Mouse (Mus musculus) embryonic stem cell, embryonic (primary cell): ENCODE results near the gene Ttbk1.

ENCODE experiments used
- CTCF ChIA-PET, 4 experiments: fragments of 300-600 bp in 2 of 4; fragments of 350-600 bp in 2 of 4; sonication (Branson Sonifier 250); formaldehyde crosslinking; loops; one replicate each; lab custom pipeline; 2022; ENCODE audit warnings: inconsistent platforms in 2 of 4; lab: Charles Lee
- POLR2A ChIA-PET, 4 experiments: fragments of 300-600 bp in 2 of 4; fragments of 350-600 bp in 2 of 4; sonication (Branson Sonifier 250); formaldehyde crosslinking; loops; one replicate each; lab custom pipeline; 2022; ENCODE audit warnings: antibody characterized with exemption in 4 of 4, inconsistent platforms in 1 of 4; lab: Charles Lee

The Ttbk1 gene

DNA sequence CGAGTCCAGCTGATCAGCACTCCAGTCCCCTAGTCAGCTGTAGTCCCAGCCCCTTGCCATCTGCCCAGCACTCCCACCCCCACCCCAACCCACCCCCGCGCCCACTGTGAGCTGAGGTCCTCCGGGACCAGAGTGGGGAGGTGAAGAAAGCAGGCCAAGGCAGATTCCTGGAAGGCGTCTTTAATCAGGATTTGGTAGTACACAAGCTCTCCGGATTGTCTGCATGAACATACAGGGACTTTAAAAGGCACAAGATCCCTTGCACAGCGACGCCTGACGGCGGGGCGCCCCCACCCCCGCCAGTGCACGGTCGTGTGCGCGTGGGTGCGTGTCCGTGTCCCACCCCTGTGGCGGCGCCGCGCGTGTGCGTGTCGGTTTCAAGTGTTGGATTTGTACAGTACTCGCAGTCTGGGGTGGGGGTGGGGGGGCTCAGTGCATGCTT is 33.5 kb downstream of the Ttbk1 start:
- ChIA-PET CTCF (interaction anchor here (0.6 to 1.4 kb wide), 13 partner anchors 9 to 176 kb away, joined by 3 to 6 read pairs (median 3); partner anchors contain the start of genes Crip3 (in 1 of the 4) and Ptk7 (in 1 of the 4)), POLR2A (interaction anchor here (0.5 to 4.2 kb wide), 18 partner anchors 10 to 718 kb away, joined by 3 to 17 read pairs (median 3); partner anchors contain the start of genes 2310039H08Rik (in 1 of the 4), Crip3 (in 1 of the 4), Dnph1 (in 1 of the 4) and Ppp2r5d (in 1 of the 4))

DNA sequence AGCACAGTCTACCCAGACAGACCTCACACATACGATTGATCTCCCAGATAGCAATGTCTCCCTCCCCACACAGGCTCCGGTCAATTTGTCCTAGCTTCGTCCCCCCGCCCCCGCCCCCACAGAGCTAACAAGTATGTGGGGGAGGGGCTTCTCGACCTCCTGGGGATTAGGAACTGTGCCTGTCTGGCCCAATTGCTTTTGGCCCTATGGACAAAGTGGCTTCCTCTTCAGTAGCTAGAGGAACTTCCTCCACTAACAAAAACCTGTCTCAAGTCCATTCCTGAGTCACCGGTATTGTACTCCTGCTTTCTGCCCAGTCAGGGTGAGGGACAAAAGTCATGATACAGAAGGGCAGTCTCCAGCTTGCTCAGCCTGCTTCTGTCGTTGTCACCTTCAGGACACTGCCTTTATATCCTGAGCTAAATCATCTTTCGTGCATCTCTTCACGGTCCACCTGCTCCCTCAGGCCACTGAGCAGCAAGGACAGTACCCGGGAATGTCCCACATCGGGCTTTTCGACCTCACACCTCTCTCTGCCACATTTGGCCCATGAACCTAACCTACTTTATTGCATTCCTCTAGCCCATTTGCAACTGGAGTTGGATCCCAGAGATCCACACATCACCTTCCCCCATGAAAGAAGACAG is 34.0 kb downstream of the Ttbk1 start:
- CTCF ChIA-PET: interaction anchor here (0.6 to 1.4 kb wide), 11 partner anchors 8 to 1066 kb away, joined by 3 to 5 read pairs (median 3); partner anchors contain the start of gene Crip3 (in 1 of the 4)
- POLR2A ChIA-PET: interaction anchor here in 3 of 4 experiments (0.5 to 4.2 kb wide), 13 partner anchors 8 to 251 kb away, joined by 3 to 17 read pairs (median 3); partner anchors contain the start of genes Crip3 (in 1 of the 3), Dnph1 (in 1 of the 3) and Ppp2r5d (in 1 of the 3)

DNA sequence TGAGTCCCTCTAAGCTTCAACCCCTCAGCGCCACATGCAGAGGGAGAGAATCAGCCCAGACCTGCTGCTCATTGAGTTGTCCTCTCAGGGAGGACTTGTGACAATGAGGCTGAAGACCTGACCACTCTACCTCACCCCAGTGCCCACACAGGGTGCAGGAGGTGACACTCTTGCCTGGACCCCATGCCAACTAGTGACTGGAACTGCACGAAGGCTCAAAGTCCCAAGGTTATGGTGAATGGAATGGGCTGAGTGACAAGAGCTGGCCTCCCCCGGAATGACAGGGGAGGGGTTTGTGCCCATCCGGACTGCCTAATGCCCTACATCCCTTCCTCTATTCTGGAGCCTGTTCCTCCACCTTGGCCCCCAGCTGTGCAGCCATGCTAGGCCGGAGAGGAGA is 34.8 kb downstream of the Ttbk1 start:
- POLR2A ChIA-PET: interaction anchor here (0.5 to 4.2 kb wide), 10 partner anchors 9 to 912 kb away, joined by 3 to 17 read pairs (median 3); partner anchors contain the start of genes Crip3 (in 1 of the 4) and Dnph1 (in 1 of the 4)
- CTCF ChIA-PET: interaction anchor here in 1 of 4 experiments (1.4 kb wide), 1 partner anchor 70 kb away, joined by 3 read pairs; no protein-coding TSS in a partner anchor

- CTCF ChIA-PET: interaction anchor here in 1 of 4 experiments (1.1 kb wide), 1 partner anchor 12 kb away, joined by 3 read pairs; no protein-coding TSS in a partner anchor
Observed at GRCm38 (mm10) chr17:46446264-46446663, 41.2 kb downstream of the Ttbk1 start.

DNA sequence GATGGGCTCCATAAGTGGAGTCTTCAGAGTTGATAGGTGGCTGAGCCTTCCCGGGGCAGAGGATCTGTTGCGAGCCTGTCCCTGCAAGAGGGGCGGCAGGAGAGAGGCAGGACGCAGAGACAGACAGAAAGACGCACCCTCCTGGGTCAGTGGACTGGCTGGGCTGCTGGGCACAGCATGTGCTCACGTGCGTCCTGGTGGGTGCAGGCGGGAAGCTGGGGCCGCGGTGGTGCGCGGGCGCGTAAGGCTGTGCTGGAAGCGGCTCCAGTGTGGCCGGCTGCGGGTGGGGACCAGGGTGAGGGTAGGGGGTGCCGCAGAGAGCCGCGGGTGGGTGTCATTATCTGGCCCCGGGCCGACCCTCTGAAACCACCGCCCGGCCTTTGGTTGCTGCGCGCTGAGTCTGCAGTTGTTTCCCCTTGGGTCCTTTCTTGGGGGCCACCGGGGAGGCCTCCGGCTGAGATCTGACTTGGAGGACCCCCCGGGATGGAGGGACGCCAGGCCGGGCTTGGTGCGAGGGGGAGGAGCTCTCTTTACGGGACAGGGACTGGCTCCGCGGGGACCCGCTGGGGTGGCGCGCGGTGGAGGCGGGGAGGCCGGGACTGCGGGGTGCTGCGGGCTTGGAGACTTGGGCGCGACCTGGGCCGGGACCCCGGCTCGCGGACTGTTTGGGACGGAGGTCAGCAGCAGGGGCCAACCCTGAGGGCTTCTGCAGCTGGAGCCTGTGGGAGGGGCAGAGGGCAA is 42.5 kb downstream of the Ttbk1 start:
- CTCF ChIA-PET: interaction anchor here in 2 of 4 experiments (0.9 to 1.3 kb wide), 4 partner anchors 9 to 13 kb away, joined by 3 to 4 read pairs (median 3); no protein-coding TSS in a partner anchor
- POLR2A ChIA-PET: interaction anchor here in 2 of 4 experiments (1.1 to 4.6 kb wide), 4 partner anchors 9 to 16 kb away, joined by 3 to 17 read pairs (median 4); partner anchors contain the start of gene Crip3 (in 1 of the 2)

More at GRCm38 (mm10) chr17:46446264-46446663, 41.2 kb downstream of the Ttbk1 start:
- POLR2A ChIA-PET: no interaction called here

DNA sequence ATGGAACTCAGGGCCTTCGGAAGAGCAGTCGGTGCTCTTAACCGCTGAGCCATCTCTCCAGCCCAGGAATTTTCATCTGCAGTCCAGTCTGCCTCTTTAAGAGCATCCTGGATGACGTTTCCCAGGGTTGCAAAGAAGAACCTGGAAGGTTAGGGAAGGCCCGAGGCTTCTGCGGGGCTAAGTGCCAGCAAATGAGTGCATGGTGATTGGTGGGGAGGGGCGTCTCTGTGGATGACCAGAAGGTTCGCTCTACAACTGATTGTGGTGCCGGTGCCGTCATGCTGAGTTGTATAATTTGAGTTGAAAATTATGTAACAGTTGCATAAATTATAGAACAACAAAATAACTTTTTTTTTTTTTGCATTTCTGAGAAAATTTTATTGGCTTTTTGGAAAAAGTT is 48.3 kb downstream of the Ttbk1 start:
- ChIA-PET CTCF (interaction anchor here in 2 of 4 experiments (0.6 to 1.5 kb wide), 5 partner anchors 10 to 370 kb away, joined by 3 to 7 read pairs (median 4); partner anchors contain the start of gene Crip3 (in 1 of the 2)), POLR2A (no interaction called here)

- CTCF ChIA-PET: interaction anchor here (0.6 to 2.7 kb wide), 12 partner anchors 8 to 371 kb away, joined by 3 to 11 read pairs (median 4); partner anchors contain the start of gene Crip3 (in 2 of the 4)
Observed at GRCm38 (mm10) chr17:46438298-46438873, 49.1 kb downstream of the Ttbk1 start, which contains the start of gene Slc22a7. TSS of gene Slc22a7 (minus strand) at chr17:46438457.

DNA sequence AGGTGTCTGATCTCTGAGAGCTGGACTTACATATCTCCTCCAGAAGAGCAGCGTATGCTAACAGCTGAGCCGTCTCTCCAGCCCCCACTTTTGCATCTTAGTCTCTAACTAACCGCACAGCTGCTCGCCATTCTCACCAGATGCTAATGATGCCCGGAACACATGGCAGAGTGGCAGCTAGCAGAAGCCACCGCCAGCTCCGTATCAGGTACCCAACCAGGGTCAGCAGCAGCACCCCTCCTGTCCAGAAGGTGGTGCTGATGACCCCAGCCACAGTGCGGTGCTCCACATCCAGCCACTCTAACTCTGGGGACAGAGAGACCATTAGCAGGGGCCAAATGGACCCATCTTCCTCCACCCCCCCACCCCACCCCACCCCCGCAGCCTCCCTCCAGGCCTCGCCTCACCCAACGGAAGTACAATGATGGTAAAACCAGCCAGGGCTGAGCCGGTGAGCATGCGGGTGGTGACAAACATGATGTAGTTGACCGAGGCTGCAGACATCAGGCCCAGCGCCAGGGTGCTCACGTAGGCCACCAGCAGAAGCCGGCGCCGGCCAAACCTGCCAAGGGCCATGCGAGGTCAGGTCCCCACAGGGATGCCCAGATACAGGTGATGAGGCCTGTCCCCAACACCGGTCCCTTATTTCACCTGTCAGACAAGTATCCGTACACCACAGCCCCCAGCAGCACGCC is 50.7 kb downstream of the Ttbk1 start:
- CTCF ChIA-PET: interaction anchor here (0.5 to 2.7 kb wide), 30 partner anchors 8 to 816 kb away, joined by 3 to 11 read pairs (median 4); partner anchors contain the start of genes Dnph1 (in 1 of the 4), Ptk7 (in 1 of the 4), Ttbk1 (in 1 of the 4) and Zfp318 (in 1 of the 4)
- POLR2A ChIA-PET: interaction anchor here in 2 of 4 experiments (0.8 to 2.0 kb wide), 8 partner anchors 17 to 278 kb away, joined by 3 to 7 read pairs (median 4); partner anchors contain the start of genes Dnph1 (in 1 of the 2), Polr1c (in 1 of the 2), Ppp2r5d (in 1 of the 2) and Yipf3 (in 1 of the 2)

More at GRCm38 (mm10) chr17:46438298-46438873, 49.1 kb downstream of the Ttbk1 start, which contains the start of gene Slc22a7:
- POLR2A ChIA-PET: interaction anchor here in 3 of 4 experiments (0.6 to 2.0 kb wide), 15 partner anchors 10 to 376 kb away, joined by 3 to 7 read pairs (median 3); partner anchors contain the start of genes Crip3 (in 2 of the 3), Abcc10 (in 1 of the 3), Dnph1 (in 1 of the 3) and Polr1c (in 1 of the 3)

DNA sequence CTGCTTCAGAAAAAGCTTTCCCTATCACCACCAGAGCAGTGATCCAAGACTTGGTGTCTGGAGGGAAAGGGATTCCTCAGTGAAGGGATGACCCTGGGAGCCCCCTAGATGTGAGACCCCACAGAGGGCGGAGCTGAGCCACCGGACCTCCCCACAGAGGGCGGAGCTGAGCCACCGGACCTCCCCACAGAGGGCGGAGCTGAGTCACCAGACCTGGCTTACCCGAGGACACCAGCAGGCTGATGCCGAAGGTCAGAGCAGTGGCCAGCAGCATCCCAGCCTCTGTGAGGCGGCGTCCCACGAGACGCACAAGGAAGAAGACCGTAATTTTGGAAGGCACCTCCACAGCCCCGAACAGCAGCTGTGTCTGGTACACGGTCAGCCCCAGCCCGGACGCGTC is 53.8 kb downstream of the Ttbk1 start:
- CTCF ChIA-PET: interaction anchor here in 2 of 4 experiments (0.6 to 2.0 kb wide), 6 partner anchors 20 to 791 kb away, joined by 3 to 12 read pairs (median 4); partner anchors contain the start of gene Ptk7 (in 1 of the 2)
- POLR2A ChIA-PET: interaction anchor here in 3 of 4 experiments (0.6 to 2.0 kb wide), 25 partner anchors 8 to 425 kb away, joined by 3 to 8 read pairs (median 3); partner anchors contain the start of genes Dnph1 (in 2 of the 3), Abcc10 (in 1 of the 3), Bicral (in 1 of the 3) and Polr1c (in 1 of the 3)

DNA sequence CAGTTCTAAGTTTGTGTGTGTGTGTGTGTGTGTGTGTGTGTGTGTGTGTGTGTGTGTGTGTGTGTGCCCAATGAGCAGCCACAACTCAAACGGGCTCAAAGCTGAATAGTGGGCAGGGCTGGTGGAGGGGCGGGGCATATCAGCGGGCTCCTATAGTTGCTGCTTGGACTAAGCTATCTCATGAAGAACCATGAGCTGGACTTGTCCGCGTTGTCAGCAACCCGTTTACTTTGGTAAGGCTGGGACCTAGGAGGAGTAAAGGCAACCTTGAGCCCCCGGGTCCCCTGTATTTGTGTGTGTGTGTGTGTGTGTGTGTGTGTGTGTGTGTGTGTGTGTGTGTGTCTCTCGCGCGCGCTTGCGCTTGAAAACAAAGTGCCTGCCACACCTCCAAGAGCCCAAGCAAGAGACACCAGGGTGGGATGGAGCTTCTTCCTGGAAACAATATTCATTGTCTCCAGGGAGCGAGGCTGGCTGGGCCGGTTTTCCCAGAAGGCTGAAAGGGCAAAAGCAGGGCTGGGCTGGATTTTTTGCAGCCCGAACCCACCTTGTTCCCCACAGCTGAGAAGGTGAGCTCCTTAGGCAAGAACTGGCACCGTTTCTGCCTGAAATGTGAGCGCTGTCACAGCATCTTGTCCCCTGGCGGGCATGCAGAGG is 58.6 kb downstream of the Ttbk1 start, which contains the start of gene Crip3:
TSS of gene Crip3 (plus strand) at position 166 of the 654 bp plus-strand sequence.
- CTCF ChIA-PET: interaction anchor here (0.6 to 1.4 kb wide), 24 partner anchors 9 to 298 kb away, joined by 3 to 10 read pairs (median 4); partner anchors contain the start of gene Slc22a7 (in 2 of the 4)
- POLR2A ChIA-PET: interaction anchor here (0.6 to 1.4 kb wide), 27 partner anchors 9 to 743 kb away, joined by 3 to 7 read pairs (median 3); partner anchors contain the start of genes Slc22a7 (in 2 of the 4), Abcc10 (in 1 of the 4) and Vegfa (in 1 of the 4)

DNA sequence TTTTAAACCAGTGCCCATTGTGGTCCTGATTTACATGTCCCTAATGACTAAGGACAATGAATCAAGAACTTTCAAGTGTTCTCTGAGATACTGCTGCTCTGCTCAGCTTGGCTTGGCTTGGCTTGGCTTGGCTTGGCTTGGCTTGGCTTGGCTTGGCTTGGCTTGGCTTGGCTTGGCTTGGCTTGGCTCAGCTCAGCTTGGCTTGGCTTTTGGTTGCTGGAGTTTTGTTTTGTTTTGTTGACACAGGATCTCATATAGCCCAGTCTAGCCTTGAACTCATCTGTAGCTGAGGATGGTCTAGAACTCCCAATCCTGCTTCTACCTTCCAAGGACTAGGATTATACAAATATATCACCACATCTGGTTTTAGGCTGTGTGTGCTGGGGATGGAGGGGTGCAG is 61.0 kb downstream of the Ttbk1 start:
- POLR2A ChIA-PET: no interaction called here

GRCm38 (mm10) chr17:46419717-46420116 is 67.8 kb downstream of the Ttbk1 start:
- ChIA-PET CTCF (interaction anchor here (0.5 to 1.6 kb wide), 13 partner anchors 9 to 1509 kb away, joined by 3 to 11 read pairs (median 3); partner anchors contain the start of genes Crip3 (in 3 of the 4) and Slc35b2 (in 1 of the 4)), POLR2A (interaction anchor here in 3 of 4 experiments (0.7 to 1.5 kb wide), 7 partner anchors 9 to 387 kb away, joined by 3 read pairs; partner anchors contain the start of gene Crip3 (in 1 of the 3))

More for the DNA sequence above, 61.0 kb downstream of the Ttbk1 start:
- CTCF ChIA-PET: interaction anchor here in 1 of 4 experiments (0.7 kb wide), 1 partner anchor 617 kb away, joined by 6 read pairs; no protein-coding TSS in a partner anchor

GRCm38 (mm10) chr17:46418628-46419027 is 68.8 kb downstream of the Ttbk1 start:
- CTCF ChIA-PET: interaction anchor here in 3 of 4 experiments (0.6 to 1.6 kb wide), 4 partner anchors 10 to 684 kb away, joined by 3 to 10 read pairs (median 4); partner anchors contain the start of gene Crip3 (in 1 of the 3)
- POLR2A ChIA-PET: interaction anchor here in 3 of 4 experiments (0.7 to 1.5 kb wide), 4 partner anchors 10 to 92 kb away, joined by 3 to 7 read pairs (median 4); partner anchors contain the start of gene Crip3 (in 2 of the 3)

DNA sequence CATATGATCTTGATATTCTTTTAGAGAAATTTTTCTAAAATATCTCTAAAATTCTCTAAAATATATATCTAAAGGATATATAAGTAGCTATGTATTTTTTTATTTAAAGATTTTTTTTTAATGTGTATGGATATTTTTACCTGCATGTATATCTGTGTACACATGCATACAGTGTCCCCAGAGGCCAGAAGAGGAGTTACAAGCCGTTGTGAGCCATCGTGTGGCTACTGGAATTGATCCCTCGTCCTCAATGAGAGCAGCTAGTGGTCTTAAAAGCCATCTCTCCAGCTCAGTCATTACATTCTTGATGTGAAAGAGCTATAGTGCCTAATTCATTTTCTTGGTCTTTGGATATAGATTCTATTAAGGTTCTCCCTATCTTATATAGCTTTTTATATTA is 79.0 kb downstream of the Ttbk1 start:
- POLR2A ChIA-PET: interaction anchor here in 2 of 4 experiments (0.8 to 1.2 kb wide), 3 partner anchors 10 to 145 kb away, joined by 3 to 4 read pairs (median 4); no protein-coding TSS in a partner anchor
- CTCF ChIA-PET: interaction anchor here (0.6 to 1.2 kb wide), 8 partner anchors 9 to 200 kb away, joined by 3 to 4 read pairs (median 3); no protein-coding TSS in a partner anchor
